Comparison of ENCODE assay signal across 8 mouse cellular contexts in genomic region chr11:75796029-75796445, GRCm38 (mm10). TPM values are rescaled to one million over a fixed set of nuclear protein-coding genes. Genes with fewer than 3 reads are reported as not detected.
DNase-seq lines count a peak whose midpoint lies in the region; ATAC-seq lines count a peak whose summit lies in the region.

Gene Doc2b, minus strand, starts transcription at chr11:75796049.

- H3K27ac ChIP-seq in heart, embryonic 11.5 days (ENCODE audit: low read depth, low read length): no peak within 1 kb of the TSS
- no peak within 1 kb of the TSS for H3K27ac ChIP-seq in forebrain, embryonic 13.5 days
- H3K27ac ChIP-seq in intestine, embryonic 16.5 days (ENCODE audit: low read length): no peak within 1 kb of the TSS
- no peak within 1 kb of the TSS for H3K27ac ChIP-seq in limb, embryonic 13.5 days

- H3K4me3 ChIP-seq in heart, embryonic 11.5 days (ENCODE audit: low read depth, low read length): peak within 1 kb of the TSS; percentile 54
- H3K4me3 ChIP-seq in forebrain, embryonic 13.5 days: peak within 1 kb of the TSS; percentile 47
- H3K4me3 ChIP-seq in intestine, embryonic 16.5 days (ENCODE audit: low read length): peak within 1 kb of the TSS; percentile 53
- peak within 1 kb of the TSS; percentile 55 for H3K4me3 ChIP-seq in limb, embryonic 13.5 days

- no peaks in the 10 kb centered on the region for H3K36me3 ChIP-seq in heart, embryonic 11.5 days (ENCODE audit: control insufficient read depth, insufficient read depth, low read length)
- no peaks in the 10 kb centered on the region for H3K36me3 ChIP-seq in forebrain, embryonic 13.5 days (ENCODE audit: poor library complexity, severe bottlenecking)
- H3K36me3 ChIP-seq in intestine, embryonic 16.5 days (ENCODE audit: control insufficient read depth, insufficient read depth, low read length): no peaks in the 10 kb centered on the region
- no peaks in the 10 kb centered on the region for H3K36me3 ChIP-seq in limb, embryonic 13.5 days

- WGBS in heart, embryonic 11.5 days (ENCODE audit: insufficient replicate concordance): 5% methylated on average over 35 of the region's 37 CpGs
- 5% methylated on average over 33 of the region's 37 CpGs for WGBS in forebrain, embryonic 13.5 days
- WGBS in intestine, embryonic 16.5 days: 6% methylated on average over 37 of the region's 37 CpGs
- 5% methylated on average over 30 of the region's 37 CpGs for WGBS in limb, embryonic 13.5 days

- no peaks in the 10 kb centered on the region for H3K9me3 ChIP-seq in heart, embryonic 11.5 days (replicated peaks; ENCODE audit: control insufficient read depth, low read length)
- H3K9me3 ChIP-seq in forebrain, embryonic 13.5 days (replicated peaks): no peaks in the 10 kb centered on the region
- no peaks in the 10 kb centered on the region for H3K9me3 ChIP-seq in intestine, embryonic 16.5 days (ENCODE audit: control insufficient read depth, low read length)
- no peaks in the 10 kb centered on the region for H3K9me3 ChIP-seq in limb, embryonic 13.5 days

- peaks cover 72% of the 10 kb centered on the region for H3K27me3 ChIP-seq in heart, embryonic 11.5 days (ENCODE audit: control insufficient read depth, insufficient read depth, low read length)
- peaks cover 66% of the 10 kb centered on the region for H3K27me3 ChIP-seq in forebrain, embryonic 13.5 days
- H3K27me3 ChIP-seq in intestine, embryonic 16.5 days (replicated peaks; ENCODE audit: control insufficient read depth, insufficient read depth, low read length): peaks cover 15% of the 10 kb centered on the region
- H3K27me3 ChIP-seq in limb, embryonic 13.5 days: peaks cover 90% of the 10 kb centered on the region

- no peak for ATAC-seq in heart, embryonic 11.5 days (replicated peaks; ENCODE audit: insufficient number of reproducible peaks, low FRiP score, low TSS enrichment)
- ATAC-seq in forebrain, embryonic 13.5 days: peak; percentile 89
- ATAC-seq in intestine, embryonic 16.5 days: peak; percentile 61
- ATAC-seq in limb, embryonic 13.5 days (ENCODE audit: low FRiP score, low read depth): peak; percentile 28; the same call in 1 of the 2 replicates

- H3K4me1 ChIP-seq in heart, embryonic 11.5 days (ENCODE audit: control insufficient read depth, insufficient read depth, low read length): peaks cover 7% of the 10 kb centered on the region; the same call in 1 of the 2 replicates
- peaks cover 17% of the 10 kb centered on the region for H3K4me1 ChIP-seq in forebrain, embryonic 13.5 days
- H3K4me1 ChIP-seq in intestine, embryonic 16.5 days (ENCODE audit: control insufficient read depth, insufficient read depth, low read length): peaks cover 4% of the 10 kb centered on the region; the same call in 1 of the 2 replicates
- 0 out of 2 replicates have a peak, but pooled peaks cover 9% of the 10 kb centered on the region for H3K4me1 ChIP-seq in limb, embryonic 13.5 days

- no peak for DNase-seq in heart, adult 8-10 months (ENCODE audit: low spot score)
- DNase-seq in brain, embryonic 18.5 days (ENCODE audit: low read depth, low spot score): peak; percentile 16
- DNase-seq in neural tube, embryonic 10.5 days (ENCODE audit: extremely low spot score, low spot score): peak; percentile 45
- DNase-seq in spleen, adult 18-20 months: no peak

- H3K4me2 ChIP-seq in heart, embryonic 11.5 days: peak within 1 kb of the TSS; percentile 74
- H3K4me2 ChIP-seq in forebrain, embryonic 13.5 days: peak within 1 kb of the TSS; percentile 67
- H3K4me2 ChIP-seq in intestine, embryonic 16.5 days (ENCODE audit: low read depth, low read length): peak within 1 kb of the TSS; percentile 65
- peak within 1 kb of the TSS; percentile 74 for H3K4me2 ChIP-seq in limb, embryonic 13.5 days (replicated peaks)

- peak within 1 kb of the TSS; percentile 60 for H3K9ac ChIP-seq in heart, embryonic 11.5 days (ENCODE audit: low read depth, low read length)
- H3K9ac ChIP-seq in forebrain, embryonic 13.5 days: peak within 1 kb of the TSS; percentile 62
- peak within 1 kb of the TSS; percentile 64 for H3K9ac ChIP-seq in intestine, embryonic 16.5 days (ENCODE audit: low read depth, low read length)
- H3K9ac ChIP-seq in limb, embryonic 13.5 days: peak within 1 kb of the TSS; percentile 67

RNA-seq across cellular contexts. Expression of gene Doc2b, which starts in this region (rescaled TPM):
- polyA plus RNA-seq in heart, embryonic 11.5 days (2014; fragmentation: Nextera tagmentation; extraction: Ambion mirVana): 0.13 and 0.14 TPM in 2 replicates
- total RNA-seq in heart, adult 8-10 months (2022): under 1 TPM; 0.23 to 1.00 (median 0.64) TPM
- 0.92 and 1.2 TPM in 2 replicates for polyA plus RNA-seq in forebrain, embryonic 13.5 days (2015; fragmentation: Nextera tagmentation; extraction: Ambion mirVana)
- polyA plus RNA-seq in intestine, embryonic 16.5 days (2015; fragmentation: Nextera tagmentation; extraction: Ambion mirVana): 0.61 and 0.97 TPM in 2 replicates
- polyA plus RNA-seq in limb, embryonic 13.5 days (2015; fragmentation: Nextera tagmentation; extraction: Ambion mirVana): 1.0 and 1.3 TPM in 2 replicates

Comparison
In these comparisons a context has a peak if more than half of its experiments do, and no peak if none do; other contexts are left out.
1. Peak in ATAC-seq, H3K4me3 ChIP-seq, H3K9ac ChIP-seq and H3K4me2 ChIP-seq in intestine, embryonic 16.5 days; RNA of the gene not detected or under 1 TPM.
2. DNase-seq: peak in brain, embryonic 18.5 days (single experiment) and neural tube, embryonic 10.5 days (single experiment); none in heart, adult 8-10 months (single experiment) and spleen, adult 18-20 months (0 of 2).
3. Peak in every context shown above with its lines, with median percentiles within 50 percentile points of each other: H3K4me2 ChIP-seq, H3K4me3 ChIP-seq and H3K9ac ChIP-seq.